Comparison of ENCODE assay signal across 1 mouse cellular context in genomic region chr11:120696568-120696967, GRCm38 (mm10).
TF ChIP-seq lines count a peak whose summit lies in the region.

No protein-coding gene starts in this region.

TF ChIP-seq in MEL, 35 proteins besides CTCF, POLR2A, EP300 and RAD21:
- no peak for TF ChIP-seq MXI1 (IDR thresholded peaks at IDR 0.05; ENCODE audit: low read depth, low read length)
- 0 out of 2 replicates have a peak, but pooled peaks have one; percentile 18 for TF ChIP-seq SMC3 (IDR thresholded peaks at IDR 0.05; ENCODE audit: low read depth, low read length)
